Mouse (Mus musculus) layer of hippocampus, postnatal 10 days (tissue): Measurements from ENCODE around the gene Gm49450. TPM values are rescaled to one million over a fixed set of nuclear protein-coding genes. Genes with fewer than 3 reads are reported as not detected.

Source experiments
- DNase-seq, 2 experiments: peaks; one replicate each; pipeline ENCODE4 v3.0.0; 2021; ENCODE audit warnings: low spot score in 2 of 2
- total RNA-seq, 2 experiments: library from RNA; stranded (reverse); gene quantifications; 2 replicates each; pipeline ENCODE4 v1.2.3; 2021

Gene Gm49450
- total RNA-seq, 2 experiments from 2014 or later = not detected

DNA sequence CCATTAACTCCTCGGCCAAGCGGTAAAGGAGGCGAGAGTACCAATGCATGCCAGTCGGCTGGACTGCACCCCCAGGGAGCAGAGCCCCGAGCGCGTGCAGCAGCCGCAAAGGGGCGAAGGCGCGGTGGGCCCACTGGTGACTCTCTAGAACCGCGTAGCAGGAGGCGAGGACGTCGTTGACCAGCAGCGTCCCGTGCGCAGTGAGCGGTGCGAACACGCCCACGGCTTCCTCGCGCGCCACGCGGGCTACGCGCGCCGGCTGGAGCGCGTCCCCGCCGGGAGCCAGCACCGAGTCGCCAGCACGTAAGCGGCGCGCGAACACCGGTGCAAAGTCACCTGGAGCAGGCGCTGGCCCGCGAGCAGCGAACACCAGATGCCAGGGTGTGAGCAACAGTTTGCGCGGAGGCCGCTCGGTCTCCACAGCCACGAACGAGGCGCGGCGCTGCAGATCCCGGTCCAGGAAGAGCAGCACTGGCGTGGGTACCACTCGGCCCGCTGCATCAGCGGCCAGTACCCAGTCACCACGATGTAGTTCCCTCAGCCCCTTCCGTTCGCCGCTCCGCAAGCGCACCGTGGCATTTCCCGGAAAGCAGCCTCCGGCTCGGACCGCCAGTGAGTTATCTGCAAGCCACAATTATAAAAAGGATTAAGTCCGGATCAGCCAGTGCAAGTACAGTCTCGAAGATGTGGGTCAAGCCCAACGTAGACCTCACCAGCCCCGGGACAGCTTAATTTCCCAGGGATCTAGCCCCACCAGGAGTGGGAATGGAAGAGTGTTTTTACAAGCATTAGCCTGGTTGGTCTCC is 59.2 kb downstream of the Gm49450 start, which contains the start of gene Rhebl1:
Gene Rhebl1 (minus strand): TSS at position 601 of the 806 bp plus-strand sequence.
- peak; percentile 37 to 41 for DNase-seq

GRCm38 (mm10) chr15:98893036-98893435 is 60.3 kb downstream of the Gm49450 start:
- DNase-seq = no peak

GRCm38 (mm10) chr15:98891907-98892606 is 61.3 kb downstream of the Gm49450 start:
- peak; percentile 60 to 71 for DNase-seq

- DNase-seq = no peak
Measured at GRCm38 (mm10) chr15:98891198-98891742, 62.1 kb downstream of the Gm49450 start.

DNA sequence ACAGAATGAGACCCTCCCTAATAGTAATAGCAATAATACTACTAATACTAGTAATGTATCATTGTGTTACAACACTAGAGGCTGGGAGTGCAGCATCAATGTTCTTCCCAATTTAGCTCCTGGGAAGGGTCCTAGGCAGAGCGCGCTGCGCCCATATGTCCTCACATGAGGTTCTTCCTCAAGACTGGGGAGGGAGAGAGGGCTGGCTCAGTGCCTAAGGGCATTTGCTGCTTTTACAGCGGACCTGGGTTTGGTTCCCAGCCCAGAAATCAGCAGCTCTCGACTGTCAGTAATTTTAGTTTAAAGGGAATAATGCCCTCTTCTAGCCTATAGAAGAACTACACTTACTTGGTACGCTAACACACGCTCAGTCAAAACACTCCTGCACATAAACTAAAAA is 65.8 kb downstream of the Gm49450 start:
- no peak for DNase-seq

- DNase-seq = no peak
Measured at GRCm38 (mm10) chr15:98886667-98887387, 66.5 kb downstream of the Gm49450 start.

- no peak for DNase-seq
Measured at GRCm38 (mm10) chr15:98884106-98884505, 69.2 kb downstream of the Gm49450 start.

- no peak for DNase-seq
Measured at GRCm38 (mm10) chr15:98883661-98884060, 69.7 kb downstream of the Gm49450 start.

Other genes with a start within 250 kb of the Gm49450 start
- 10 to 100 TPM in 1 of 2 experiments, 1 to 10 TPM in 1; 9.7 to 14.2 TPM for gene Ccdc65, start 245.3 kb downstream of the Gm49450 start, total RNA-seq
- 1 to 10 TPM; 2.2 to 2.6 TPM for gene Fkbp11, start 225.4 kb downstream of the Gm49450 start, total RNA-seq
- gene Arf3, start 190.3 kb downstream of the Gm49450 start, total RNA-seq = 100 to 1,000 TPM; 636 TPM
- gene Wnt10b, start 175.4 kb downstream of the Gm49450 start, total RNA-seq = under 1 TPM; 0.25 to 0.37 TPM
- gene Wnt1, start 163.7 kb downstream of the Gm49450 start, total RNA-seq = not detected
- gene Ddn, start 144.1 kb downstream of the Gm49450 start, total RNA-seq = 100 to 1,000 TPM; 401 to 403 TPM
- gene Prkag1, start 122.0 kb downstream of the Gm49450 start, total RNA-seq = 10 to 100 TPM; 39.3 to 41.0 TPM
- gene Kmt2d, start 82.3 kb downstream of the Gm49450 start, total RNA-seq = 10 to 100 TPM; 71.4 to 77.3 TPM
- 10 to 100 TPM in 1 of 2 experiments, 1 to 10 TPM in 1; 8.8 to 13.0 TPM for gene Rhebl1, start 59.0 kb downstream of the Gm49450 start, total RNA-seq
- under 1 TPM; 0.36 to 0.57 TPM for gene Dhh, start 55.0 kb downstream of the Gm49450 start, total RNA-seq
- gene Lmbr1l, start 35.3 kb downstream of the Gm49450 start, total RNA-seq = 10 to 100 TPM; 17.2 to 27.3 TPM
- gene Tuba1b, start 19.0 kb downstream of the Gm49450 start, total RNA-seq = 100 to 1,000 TPM; 931 to 937 TPM
- gene Tuba1a, start 152 bp upstream of the Gm49450 start, total RNA-seq = 1,000 to 10,000 TPM; 3,808 to 4,015 TPM
- 100 to 1,000 TPM; 234 TPM for gene Tuba1c, start 76.3 kb upstream of the Gm49450 start, total RNA-seq
- 10 to 100 TPM in 1 of 2 experiments, 1 to 10 TPM in 1; 9.1 to 13.2 TPM for gene Prph, start 101.6 kb upstream of the Gm49450 start, total RNA-seq
- 1 to 10 TPM; 1.4 to 1.7 TPM for gene Troap, start 121.0 kb upstream of the Gm49450 start, total RNA-seq
- under 1 TPM in 1 of 2 experiments, not detected in 1; 0.25 TPM for gene C1ql4, start 134.3 kb upstream of the Gm49450 start, total RNA-seq
- 1 to 10 TPM in 1 of 2 experiments, under 1 TPM in 1; 0.39 to 1.1 TPM for gene Dnajc22, start 139.6 kb upstream of the Gm49450 start, total RNA-seq
- 10 to 100 TPM; 32.3 to 35.1 TPM for gene Spats2, start 172.4 kb upstream of the Gm49450 start, total RNA-seq